Mouse (Mus musculus) liver, embryonic 14.5 days (tissue): ENCODE measurements around the gene Cmc2. TPM values are rescaled to one million over a fixed set of nuclear protein-coding genes. Genes with fewer than 3 reads are reported as not detected.

Experiments
- ATAC-seq: fragments of 200-750 bp; cut with Nextera tagmentation; 2 replicates; pipeline ENCODE4 v1.8.0; 2017; ENCODE audit warnings: moderate number of reproducible peaks, mild to moderate bottlenecking, moderate library complexity; ENCODE audit not compliant: insufficient read depth
- DNase-seq, 3 experiments: peaks; one replicate each; pipeline ENCODE4 v3.0.0-alpha.2; 2012 to 2013; ENCODE audit warnings: low read depth in 3 of 3, low spot score in 3 of 3
- H3K27ac ChIP-seq: fragments of 300-500 bp; sonication (generic); 2 replicates; pipeline ENCODE4 v1.5.1; 2014; ENCODE audit warnings: moderate library complexity, mild to moderate bottlenecking, control low read depth, inconsistent platforms
- H3K27me3 ChIP-seq: fragments of 300-500 bp; sonication (generic); 2 replicates; pipeline ENCODE4 v1.6.1; 2014; ENCODE audit warnings: mild to moderate bottlenecking, low read length, moderate library complexity; ENCODE audit not compliant: control insufficient read depth, insufficient read depth
- H3K36me3 ChIP-seq: fragments of 300-500 bp; sonication (generic); replicated peaks from 2 replicates; pipeline ENCODE4 v1.6.1; 2014; ENCODE audit warnings: low read depth; ENCODE audit not compliant: control insufficient read depth, insufficient read depth
- H3K4me1 ChIP-seq, 2 experiments: fragments of 200-500 bp in 1 of 2; fragments of 300-500 bp in 1 of 2; sonication (generic) in 1 of 2; replicated peaks; 2 replicates each; pipeline ENCODE4 v1.6.1; 2012 to 2014; ENCODE audit warnings: antibody characterized with exemption in 1 of 2, inconsistent platforms in 1 of 2, low read length in 1 of 2; ENCODE audit not compliant: control insufficient read depth in 2 of 2, insufficient read depth in 2 of 2
- H3K4me2 ChIP-seq: fragments of 300-500 bp; sonication (generic); 2 replicates; pipeline ENCODE4 v1.6.1; 2014; ENCODE audit warnings: low read depth, mild to moderate bottlenecking, control low read depth, moderate library complexity
- H3K4me3 ChIP-seq, 2 experiments: fragments of 200-500 bp in 1 of 2; fragments of 300-500 bp in 1 of 2; sonication (generic) in 1 of 2; 2 replicates each; pipeline ENCODE4 v1.5.1; 2012 to 2014; ENCODE audit warnings: low read depth in 2 of 2, low read length in 2 of 2, mild to moderate bottlenecking in 2 of 2, control low read depth in 1 of 2, inconsistent platforms in 1 of 2, moderate library complexity in 1 of 2; ENCODE audit not compliant: insufficient read depth in 1 of 2
- H3K9ac ChIP-seq: fragments of 300-500 bp; sonication (generic); replicated peaks from 2 replicates; pipeline ENCODE4 v1.6.1; 2014; ENCODE audit warnings: mild to moderate bottlenecking, control low read depth, moderate library complexity
- H3K9me3 ChIP-seq: fragments of 300-500 bp; sonication (generic); 2 replicates; pipeline ENCODE4 v1.6.1; 2016; ENCODE audit warnings: low read length, mixed read lengths; ENCODE audit not compliant: control insufficient read depth
- CTCF ChIP-seq: IDR thresholded peaks from 2 replicates; pipeline ENCODE4 v1.5.1; 2016; ENCODE audit warnings: antibody characterized with exemption, low read depth, control low read depth
- EP300 ChIP-seq: IDR thresholded peaks from 2 replicates; pipeline ENCODE4 v1.6.1; 2016; ENCODE audit warnings: antibody characterized with exemption, low read depth
- WGBS: fragments of 180-500 bp; shearing (Covaris S2); extraction: QIAGEN DNeasy Blood & Tissue Kit; methylation state at CpG from one replicate; pipeline ENCODE4 v1.1.7; 2014; ENCODE audit not compliant: insufficient replicate concordance; 5-methylcytosine and 5-hydroxymethylcytosine counted together
- polyA plus RNA-seq, 2 experiments: library from polyadenylated mRNA; depleted of rRNA in 1 of 2; stranded (reverse) in 1 of 2; unstranded in 1 of 2; fragments of >200 nt; fragmentation: Nextera tagmentation in 1 of 2; extraction: Ambion mirVana in 1 of 2; gene quantifications; 2 replicates each; pipeline versions ENCODE4 v1.2.1 to v1.2.3; 2012 to 2014

Gene Cmc2
- polyA plus RNA-seq, 2 experiments = 20.6 to 87.6 TPM

GRCm38 (mm10) chr8:116935506-116935905 is 14.3 kb upstream of the Cmc2 start:
- WGBS = 65% methylated on average over 6 of the region's 6 CpGs
- Histone ChIP-seq H3K27ac (no peak overlapping the region), H3K27me3 (no peaks in the 10 kb centered on the region), H3K9ac (no peak overlapping the region), H3K4me1 (no peaks in the 10 kb centered on the region), H3K9me3 (no peaks in the 10 kb centered on the region), H3K36me3 (peaks cover 64% of the 10 kb centered on the region), H3K4me2 (no peak overlapping the region), H3K4me3 (no peak overlapping the region)
- DNase-seq = no peak
- TF ChIP-seq CTCF (no peak), EP300 (no peak)
- no peak for ATAC-seq

GRCm38 (mm10) chr8:116934976-116935375 is 13.7 kb upstream of the Cmc2 start:
- H3K4me2 ChIP-seq = no peak overlapping the region
- H3K4me1 ChIP-seq = no peaks in the 10 kb centered on the region
- 83% methylated on average over 4 of the region's 4 CpGs for WGBS
- H3K9me3 ChIP-seq = no peaks in the 10 kb centered on the region
- no peak for ATAC-seq
- no peak overlapping the region for H3K27ac ChIP-seq
- no peaks in the 10 kb centered on the region for H3K27me3 ChIP-seq
- no peak overlapping the region for H3K4me3 ChIP-seq
- DNase-seq = no peak
- H3K9ac ChIP-seq = no peak overlapping the region
- H3K36me3 ChIP-seq = peaks cover 64% of the 10 kb centered on the region
- no peak for TF ChIP-seq CTCF
- TF ChIP-seq EP300 = no peak

DNA sequence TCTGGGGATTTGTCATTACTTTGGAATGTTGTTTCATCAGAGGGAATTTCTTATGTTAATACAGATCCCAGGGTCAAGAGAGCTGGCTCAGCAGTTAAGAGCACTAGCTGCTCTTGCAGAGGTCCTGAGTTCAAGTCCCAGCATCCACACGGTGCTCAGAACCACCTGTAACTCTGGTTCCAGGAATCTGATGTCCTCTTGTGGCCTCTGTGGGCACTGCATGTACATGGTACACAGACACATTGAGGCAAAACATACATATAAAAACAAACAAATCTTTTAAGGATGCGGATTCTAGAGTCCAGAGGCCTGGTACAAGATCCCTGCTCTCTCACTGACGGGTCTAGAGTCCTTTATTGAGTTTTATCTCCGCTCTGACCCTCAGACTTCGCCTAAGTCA is 7.3 kb upstream of the Cmc2 start:
- Histone ChIP-seq H3K9ac (no peak overlapping the region), H3K27me3 (no peaks in the 10 kb centered on the region), H3K4me2 (no peak overlapping the region), H3K36me3 (peaks cover 61% of the 10 kb centered on the region), H3K4me1 (no peaks in the 10 kb centered on the region), H3K4me3 (no peak overlapping the region), H3K9me3 (no peaks in the 10 kb centered on the region), H3K27ac (no peak overlapping the region)
- TF ChIP-seq CTCF (peak; percentile 40; the same call in 1 of the 2 replicates), EP300 (no peak)
- DNase-seq (no peak), ATAC-seq (no peak)
- 84% methylated on average over 5 of the region's 5 CpGs for WGBS

DNA sequence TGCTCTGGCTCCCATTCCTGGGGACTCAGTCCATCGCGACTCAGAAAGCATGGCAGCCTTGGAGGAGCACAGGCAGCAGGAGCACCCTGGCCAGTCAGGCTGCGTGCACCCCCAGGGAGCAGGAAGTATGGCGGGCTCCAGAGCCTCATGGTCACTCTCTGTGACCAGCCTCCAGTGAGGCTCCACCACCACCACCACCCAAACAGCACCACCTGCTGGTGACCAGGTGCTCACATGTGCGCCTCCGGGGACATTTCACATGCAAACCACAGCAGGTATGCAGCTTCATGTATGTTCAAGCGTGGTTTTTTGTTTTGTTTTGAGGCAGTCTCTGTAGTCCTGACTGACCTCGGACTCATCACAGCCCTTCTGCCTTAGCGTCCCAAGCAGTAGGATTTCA is 6.6 kb upstream of the Cmc2 start:
- H3K4me3 ChIP-seq = no peak overlapping the region
- peak; percentile 90 for TF ChIP-seq CTCF
- no peak for TF ChIP-seq EP300
- no peak overlapping the region for H3K9ac ChIP-seq
- DNase-seq (no peak), ATAC-seq (no peak)
- peaks cover 55% of the 10 kb centered on the region for H3K36me3 ChIP-seq
- no peaks in the 10 kb centered on the region for H3K27me3 ChIP-seq
- WGBS = 69% methylated on average over 9 of the region's 9 CpGs
- H3K4me1 ChIP-seq = peaks cover 0 to 4% of the 10 kb centered on the region in 2 experiments; a peak in 1 of 4 replicates
- H3K27ac ChIP-seq = no peak overlapping the region
- H3K9me3 ChIP-seq = no peaks in the 10 kb centered on the region
- H3K4me2 ChIP-seq = no peak overlapping the region

DNA sequence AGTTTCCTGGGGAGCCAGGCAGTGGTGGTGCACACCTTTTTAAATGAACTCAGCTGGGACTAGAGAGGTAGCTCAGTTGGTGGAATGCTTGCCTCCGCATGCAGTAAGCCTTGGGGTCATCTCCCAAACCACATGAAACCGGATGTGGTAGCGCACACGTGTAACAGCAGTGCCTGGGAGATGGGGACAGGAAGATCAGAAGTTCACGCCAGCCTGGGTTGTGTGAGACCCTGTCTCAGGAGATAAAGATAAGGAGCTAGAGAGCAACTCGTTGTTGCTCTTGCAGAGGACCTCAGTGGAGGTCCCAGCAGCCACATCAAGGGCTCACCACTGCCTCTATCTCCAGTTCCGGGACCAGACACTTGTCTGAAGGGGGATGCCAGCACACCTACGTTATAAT is 2.3 kb upstream of the Cmc2 start:
- Histone ChIP-seq H3K9me3 (no peaks in the 10 kb centered on the region), H3K36me3 (peaks cover 30% of the 10 kb centered on the region), H3K4me3 (no peak overlapping the region), H3K9ac (no peak overlapping the region), H3K27ac (no peak overlapping the region), H3K4me1 (peaks cover 14 to 17% of the 10 kb centered on the region in 2 experiments), H3K4me2 (0 out of 2 replicates have a peak overlapping the region, but pooled peaks have one; percentile 8), H3K27me3 (no peaks in the 10 kb centered on the region)
- 31% methylated on average over 8 of the region's 8 CpGs for WGBS
- DNase-seq = no peak
- TF ChIP-seq EP300 = no peak
- TF ChIP-seq CTCF = no peak
- no peak for ATAC-seq
